Mouse (Mus musculus) liver, postnatal 0 days (tissue): ENCODE measurements around the gene Plcb3. TPM values are rescaled to one million over a fixed set of nuclear protein-coding genes. Genes with fewer than 3 reads are reported as not detected.

Source experiments
- ATAC-seq: fragments of 200-750 bp; cut with Nextera tagmentation; 2 replicates; pipeline ENCODE4 v1.8.0; 2017; ENCODE audit warnings: mild to moderate bottlenecking, moderate library complexity
- DNase-seq: peaks from one replicate; pipeline ENCODE4 v3.0.0-alpha.2; 2016
- H3K27ac ChIP-seq: fragments of 300-500 bp; sonication (generic); 2 replicates; pipeline ENCODE4 v1.5.1; 2014; ENCODE audit warnings: antibody characterized with exemption, moderate library complexity, mild to moderate bottlenecking, low read depth
- H3K27me3 ChIP-seq: fragments of 300-500 bp; sonication (generic); 2 replicates; pipeline ENCODE4 v1.6.1; 2014; ENCODE audit warnings: low read length, control low read depth, mixed read lengths; ENCODE audit not compliant: insufficient read depth
- H3K36me3 ChIP-seq: fragments of 300-500 bp; sonication (generic); replicated peaks from 2 replicates; pipeline ENCODE4 v1.6.1; 2014; ENCODE audit warnings: mild to moderate bottlenecking, control low read depth, low read length, moderate library complexity, mixed read lengths; ENCODE audit not compliant: insufficient read depth
- H3K4me1 ChIP-seq: fragments of 300-500 bp; sonication (generic); 2 replicates; pipeline ENCODE4 v1.6.1; 2014; ENCODE audit warnings: antibody characterized with exemption, mild to moderate bottlenecking, control low read depth; ENCODE audit not compliant: insufficient read depth
- H3K4me2 ChIP-seq: fragments of 300-500 bp; sonication (generic); 2 replicates; pipeline ENCODE4 v1.6.1; 2014; ENCODE audit warnings: low read depth, mild to moderate bottlenecking, low read length, moderate library complexity, mixed read lengths
- H3K4me3 ChIP-seq: fragments of 300-500 bp; sonication (generic); 2 replicates; pipeline ENCODE4 v1.5.1; 2014; ENCODE audit warnings: low read depth, low read length
- H3K9ac ChIP-seq: fragments of 300-500 bp; sonication (generic); replicated peaks from 2 replicates; pipeline ENCODE4 v1.6.1; 2014; ENCODE audit warnings: mild to moderate bottlenecking, moderate library complexity
- H3K9me3 ChIP-seq: fragments of 300-500 bp; sonication (generic); 2 replicates; pipeline ENCODE4 v1.6.1; 2016; ENCODE audit warnings: mild to moderate bottlenecking, control low read depth, low read length, mixed read lengths
- CTCF ChIP-seq: sonication (generic); IDR thresholded peaks from 2 replicates; pipeline ENCODE4 v1.5.1; 2016; ENCODE audit warnings: antibody characterized with exemption, low read depth
- EP300 ChIP-seq: IDR thresholded peaks from 2 replicates; pipeline ENCODE4 v1.6.1; 2016; ENCODE audit warnings: antibody characterized with exemption, low read depth, mild to moderate bottlenecking
- WGBS: fragments of 180-500 bp; shearing (Covaris S2); extraction: QIAGEN DNeasy Blood & Tissue Kit; methylation state at CpG from one replicate; pipeline ENCODE4 v1.1.7; 2014; ENCODE audit not compliant: insufficient replicate concordance; 5-methylcytosine and 5-hydroxymethylcytosine counted together
- polyA plus RNA-seq: library from polyadenylated mRNA; unstranded; fragments of >200 nt; fragmentation: Nextera tagmentation; extraction: Ambion mirVana; gene quantifications from 2 replicates; pipeline ENCODE4 v1.2.1, GENCODE M21; 2015

Plcb3 gene
- polyA plus RNA-seq, 1 experiment from 2014 or later: 3.5 TPM

DNA sequence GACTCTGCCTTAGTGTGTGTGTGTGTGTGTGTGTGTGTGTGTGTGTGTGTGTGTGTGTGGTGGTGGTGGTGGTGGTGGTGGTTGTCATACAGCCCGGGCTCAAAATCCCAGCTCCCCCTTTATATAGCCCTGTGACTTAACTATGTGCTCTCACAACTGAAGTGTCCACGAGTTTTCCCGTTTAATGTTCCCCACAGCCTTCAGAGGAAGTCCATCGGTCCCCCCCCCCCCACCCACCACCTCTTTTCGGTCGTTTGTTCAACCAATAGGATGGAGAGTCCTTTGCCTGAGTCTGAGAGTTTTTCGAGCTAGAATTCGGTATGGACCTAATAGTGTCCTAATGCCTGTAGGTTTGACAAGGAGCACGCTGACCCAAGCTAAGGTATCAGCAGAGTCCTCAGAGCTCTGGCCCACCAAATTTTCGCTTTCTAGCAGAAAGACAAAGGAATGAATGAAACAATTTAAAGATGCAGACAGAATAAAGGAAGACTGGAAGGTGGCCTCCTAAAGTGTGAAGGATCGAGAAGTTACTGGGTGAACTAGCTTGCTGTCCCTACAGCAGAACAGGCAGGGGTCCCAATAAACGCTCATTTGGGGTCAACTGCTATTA is 2.6 kb downstream of the Plcb3 start:
- DNase-seq (no peak), ATAC-seq (no peak)
- H3K9ac ChIP-seq: peak overlapping the region; percentile 74; the same call in 1 of the 2 replicates
- H3K36me3 ChIP-seq: peaks cover 7% of the 10 kb centered on the region
- H3K4me3 ChIP-seq: peak overlapping the region; percentile 65
- no peaks in the 10 kb centered on the region for H3K9me3 ChIP-seq
- WGBS: 25% methylated on average over 12 of the region's 12 CpGs
- TF ChIP-seq EP300 (no peak), CTCF (no peak)
- 0 out of 2 replicates have a peak overlapping the region, but pooled peaks have one; percentile 3 for H3K27ac ChIP-seq
- no peaks in the 10 kb centered on the region for H3K27me3 ChIP-seq
- H3K4me2 ChIP-seq: peak overlapping the region; percentile 98
- H3K4me1 ChIP-seq: peaks cover 46% of the 10 kb centered on the region

GRCm38 (mm10) chr19:6972247-6972917 is 3.9 kb downstream of the Plcb3 start:
- no peak overlapping the region for H3K4me2 ChIP-seq
- H3K27me3 ChIP-seq: no peaks in the 10 kb centered on the region
- H3K9ac ChIP-seq: no peak overlapping the region
- no peaks in the 10 kb centered on the region for H3K9me3 ChIP-seq
- WGBS: 77% methylated on average over 13 of the region's 13 CpGs
- TF ChIP-seq EP300 (no peak), CTCF (no peak)
- ATAC-seq (no peak), DNase-seq (no peak)
- peaks cover 2% of the 10 kb centered on the region for H3K36me3 ChIP-seq
- peaks cover 46% of the 10 kb centered on the region for H3K4me1 ChIP-seq
- H3K27ac ChIP-seq: no peak overlapping the region
- H3K4me3 ChIP-seq: no peak overlapping the region

GRCm38 (mm10) chr19:6971644-6972043 is 4.6 kb downstream of the Plcb3 start:
- Histone ChIP-seq H3K4me1 (peaks cover 43% of the 10 kb centered on the region), H3K9ac (no peak overlapping the region), H3K36me3 (no peaks in the 10 kb centered on the region), H3K4me2 (no peak overlapping the region), H3K9me3 (no peaks in the 10 kb centered on the region), H3K4me3 (no peak overlapping the region), H3K27ac (no peak overlapping the region), H3K27me3 (no peaks in the 10 kb centered on the region)
- DNase-seq: no peak
- 60% methylated on average over 6 of the region's 6 CpGs for WGBS
- no peak for ATAC-seq
- TF ChIP-seq EP300 (no peak), CTCF (no peak)

GRCm38 (mm10) chr19:6970460-6971085 is 5.7 kb downstream of the Plcb3 start:
- no peak overlapping the region; the same call in 1 of the 2 replicates for H3K9ac ChIP-seq
- no peak for ATAC-seq
- 32% methylated on average over 11 of the region's 11 CpGs for WGBS
- TF ChIP-seq CTCF (no peak), EP300 (no peak)
- H3K36me3 ChIP-seq: 0 out of 2 replicates have a peak, but pooled peaks cover 5% of the 10 kb centered on the region
- peaks cover 32% of the 10 kb centered on the region for H3K4me1 ChIP-seq
- H3K27me3 ChIP-seq: no peaks in the 10 kb centered on the region
- DNase-seq: no peak
- H3K4me2 ChIP-seq: peak overlapping the region; percentile 80
- no peak overlapping the region for H3K27ac ChIP-seq
- no peaks in the 10 kb centered on the region for H3K9me3 ChIP-seq
- H3K4me3 ChIP-seq: no peak overlapping the region

GRCm38 (mm10) chr19:6969665-6970381 is 6.4 kb downstream of the Plcb3 start:
- peak overlapping the region; percentile 80 for H3K4me2 ChIP-seq
- H3K9me3 ChIP-seq: no peaks in the 10 kb centered on the region
- DNase-seq (peak; percentile 89), ATAC-seq (peak; percentile 75)
- TF ChIP-seq EP300: no peak
- peak; percentile 79 for TF ChIP-seq CTCF
- 1% methylated on average over 44 of the region's 55 CpGs for WGBS
- peak overlapping the region; percentile 69 for H3K9ac ChIP-seq
- H3K27ac ChIP-seq: no peak overlapping the region
- peak overlapping the region; percentile 62 for H3K4me3 ChIP-seq
- peaks cover 31% of the 10 kb centered on the region for H3K4me1 ChIP-seq
- H3K27me3 ChIP-seq: no peaks in the 10 kb centered on the region
- H3K36me3 ChIP-seq: peaks cover 9% of the 10 kb centered on the region

DNA sequence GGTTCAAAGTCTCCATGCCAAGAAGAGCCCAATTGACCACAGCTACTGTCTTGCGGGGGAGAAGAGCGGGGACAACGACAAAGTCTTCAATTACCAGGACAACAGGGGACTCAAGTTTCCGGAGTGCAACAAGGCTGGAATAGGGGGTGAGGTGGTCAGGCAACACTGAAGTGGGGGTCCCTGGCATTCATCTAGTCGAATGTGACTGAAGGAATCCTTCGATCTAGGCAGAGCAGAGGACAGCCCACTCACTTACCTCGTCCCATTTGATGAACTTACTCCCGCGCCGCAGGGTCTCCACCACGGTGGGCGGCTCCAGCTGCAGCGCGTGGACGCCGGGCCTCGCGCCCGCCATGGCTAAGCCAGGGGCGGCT is 7.0 kb downstream of the Plcb3 start:
- DNase-seq (no peak), ATAC-seq (no peak)
- H3K4me2 ChIP-seq: peak overlapping the region; percentile 80
- peak overlapping the region; percentile 62 for H3K4me3 ChIP-seq
- no peaks in the 10 kb centered on the region for H3K9me3 ChIP-seq
- under 1% methylated on average over 20 of the region's 20 CpGs for WGBS
- H3K36me3 ChIP-seq: peaks cover 14% of the 10 kb centered on the region
- TF ChIP-seq EP300 (no peak), CTCF (no peak)
- H3K27me3 ChIP-seq: no peaks in the 10 kb centered on the region
- H3K9ac ChIP-seq: peak overlapping the region; percentile 69
- no peak overlapping the region for H3K27ac ChIP-seq
- H3K4me1 ChIP-seq: peaks cover 31% of the 10 kb centered on the region
